Mouse (Mus musculus) hindbrain, embryonic 16.5 days (tissue): ENCODE results near the gene Azin2. TPM values are rescaled to one million over a fixed set of nuclear protein-coding genes. Genes with fewer than 3 reads are reported as not detected.
A peak's percentile ranks its signal among the peaks of the same experiment; 100 is the strongest.

Source experiments
- ATAC-seq: fragments of 200-750 bp; cut with Nextera tagmentation; 2 replicates; pipeline ENCODE4 v1.8.0; 2017; ENCODE audit warnings: moderate TSS enrichment, moderate library complexity
- H3K27ac ChIP-seq: fragments of 300-500 bp; sonication (generic); 2 replicates; pipeline ENCODE4 v1.5.1; 2014; ENCODE audit warnings: low read depth, mild to moderate bottlenecking, control low read depth, low read length, moderate library complexity
- H3K27me3 ChIP-seq: fragments of 300-500 bp; sonication (generic); replicated peaks from 2 replicates; pipeline ENCODE4 v1.6.1; 2014; ENCODE audit warnings: low read length; ENCODE audit not compliant: control insufficient read depth, insufficient read depth
- H3K36me3 ChIP-seq: fragments of 300-500 bp; sonication (generic); 2 replicates; pipeline ENCODE4 v1.6.1; 2014; ENCODE audit warnings: mild to moderate bottlenecking, low read length, moderate library complexity, mixed read lengths; ENCODE audit not compliant: control insufficient read depth, insufficient read depth
- H3K4me1 ChIP-seq: fragments of 300-500 bp; sonication (generic); 2 replicates; pipeline ENCODE4 v1.6.1; 2014; ENCODE audit warnings: low read depth, low read length; ENCODE audit not compliant: control insufficient read depth, insufficient read depth
- H3K4me2 ChIP-seq: fragments of 300-500 bp; sonication (generic); 2 replicates; pipeline ENCODE4 v1.6.1; 2014; ENCODE audit warnings: mild to moderate bottlenecking, low read length, control low read depth, moderate library complexity
- H3K4me3 ChIP-seq: fragments of 300-500 bp; sonication (generic); 2 replicates; pipeline ENCODE4 v1.5.1; 2014; ENCODE audit warnings: mild to moderate bottlenecking, low read length, control low read depth, moderate library complexity
- H3K9ac ChIP-seq: fragments of 300-500 bp; sonication (generic); 2 replicates; pipeline ENCODE4 v1.6.1; 2014; ENCODE audit warnings: low read depth, mild to moderate bottlenecking, control low read depth, low read length, moderate library complexity
- H3K9me3 ChIP-seq: fragments of 300-500 bp; sonication (generic); 2 replicates; pipeline ENCODE4 v1.6.1; 2014; ENCODE audit warnings: mild to moderate bottlenecking, low read length, moderate library complexity; ENCODE audit not compliant: control insufficient read depth
- WGBS: fragments of 180-500 bp; shearing (Covaris S2); extraction: QIAGEN DNeasy Blood & Tissue Kit; methylation state at CpG from one replicate; pipeline ENCODE4 v1.1.7; 2014; 5-methylcytosine and 5-hydroxymethylcytosine counted together
- polyA plus RNA-seq: library from polyadenylated mRNA; unstranded; fragments of >200 nt; fragmentation: Nextera tagmentation; extraction: Ambion mirVana; gene quantifications from 2 replicates; pipeline ENCODE4 v1.2.1, GENCODE M21; 2015

Azin2 gene
- polyA plus RNA-seq, 1 experiment from 2014 or later = 23.3 TPM

- no peaks in the 10 kb centered on the region for H3K9me3 ChIP-seq
- H3K9ac ChIP-seq = no peak overlapping the region
- H3K27ac ChIP-seq = no peak overlapping the region
- ATAC-seq = no peak
- 83% methylated on average over 2 of the region's 2 CpGs for WGBS
- no peak overlapping the region for H3K4me3 ChIP-seq
- H3K27me3 ChIP-seq = no peaks in the 10 kb centered on the region
- no peaks in the 10 kb centered on the region for H3K36me3 ChIP-seq
- no peak overlapping the region for H3K4me2 ChIP-seq
- no peaks in the 10 kb centered on the region for H3K4me1 ChIP-seq
These were observed 20.9 kb upstream of the Azin2 start for GRCm38 (mm10) chr4:128983151-128983550.

- no peak overlapping the region for H3K4me3 ChIP-seq
- H3K9ac ChIP-seq = no peak overlapping the region
- ATAC-seq = no peak
- no peaks in the 10 kb centered on the region for H3K4me1 ChIP-seq
- H3K4me2 ChIP-seq = no peak overlapping the region
- no peaks in the 10 kb centered on the region for H3K36me3 ChIP-seq
- H3K27me3 ChIP-seq = no peaks in the 10 kb centered on the region
- WGBS = 76% methylated on average over 11 of the region's 11 CpGs
- H3K27ac ChIP-seq = no peak overlapping the region
- H3K9me3 ChIP-seq = no peaks in the 10 kb centered on the region
These were observed 19.6 kb upstream of the Azin2 start for GRCm38 (mm10) chr4:128981833-128982180.

- no peaks in the 10 kb centered on the region for H3K27me3 ChIP-seq
- no peak overlapping the region for H3K4me2 ChIP-seq
- H3K4me1 ChIP-seq = no peaks in the 10 kb centered on the region
- no peaks in the 10 kb centered on the region for H3K36me3 ChIP-seq
- ATAC-seq = no peak
- H3K9me3 ChIP-seq = no peaks in the 10 kb centered on the region
- H3K27ac ChIP-seq = no peak overlapping the region
- WGBS = 84% methylated on average over 12 of the region's 12 CpGs
- H3K9ac ChIP-seq = no peak overlapping the region
- H3K4me3 ChIP-seq = no peak overlapping the region
These were observed 18.9 kb upstream of the Azin2 start for GRCm38 (mm10) chr4:128980890-128981832.

- no peak for ATAC-seq
- 42% methylated on average over 1 of the region's 1 CpGs for WGBS
- H3K4me3 ChIP-seq = no peak overlapping the region
- no peaks in the 10 kb centered on the region for H3K9me3 ChIP-seq
- H3K27me3 ChIP-seq = no peaks in the 10 kb centered on the region
- H3K9ac ChIP-seq = no peak overlapping the region
- no peak overlapping the region for H3K27ac ChIP-seq
- no peaks in the 10 kb centered on the region for H3K36me3 ChIP-seq
- H3K4me1 ChIP-seq = no peaks in the 10 kb centered on the region
- H3K4me2 ChIP-seq = no peak overlapping the region
These were observed 16.4 kb upstream of the Azin2 start for GRCm38 (mm10) chr4:128978634-128979033.

- 82% methylated on average over 3 of the region's 3 CpGs for WGBS
- Histone ChIP-seq H3K36me3 (no peaks in the 10 kb centered on the region), H3K9me3 (no peaks in the 10 kb centered on the region), H3K27ac (no peak overlapping the region), H3K27me3 (no peaks in the 10 kb centered on the region), H3K9ac (no peak overlapping the region), H3K4me2 (no peak overlapping the region), H3K4me3 (no peak overlapping the region), H3K4me1 (no peaks in the 10 kb centered on the region)
- no peak for ATAC-seq
These were observed 15.0 kb upstream of the Azin2 start for GRCm38 (mm10) chr4:128977217-128977616.

- 96% methylated on average over 4 of the region's 4 CpGs for WGBS
- Histone ChIP-seq H3K36me3 (no peaks in the 10 kb centered on the region), H3K27me3 (no peaks in the 10 kb centered on the region), H3K27ac (no peak overlapping the region), H3K4me1 (no peaks in the 10 kb centered on the region), H3K4me2 (no peak overlapping the region), H3K4me3 (no peak overlapping the region), H3K9ac (no peak overlapping the region), H3K9me3 (no peaks in the 10 kb centered on the region)
- ATAC-seq = no peak
These were observed 14.3 kb upstream of the Azin2 start for GRCm38 (mm10) chr4:128976577-128976976.

- Histone ChIP-seq H3K36me3 (no peaks in the 10 kb centered on the region), H3K4me1 (no peaks in the 10 kb centered on the region), H3K4me2 (no peak overlapping the region), H3K4me3 (no peak overlapping the region), H3K27me3 (no peaks in the 10 kb centered on the region), H3K9me3 (no peaks in the 10 kb centered on the region), H3K9ac (no peak overlapping the region), H3K27ac (no peak overlapping the region)
- WGBS = 84% methylated on average over 8 of the region's 8 CpGs
- no peak for ATAC-seq
These were observed 12.4 kb upstream of the Azin2 start for GRCm38 (mm10) chr4:128974677-128975076.

- 44% methylated on average over 14 of the region's 14 CpGs for WGBS
- peaks cover 4% of the 10 kb centered on the region for H3K4me1 ChIP-seq
- no peak overlapping the region for H3K9ac ChIP-seq
- no peak overlapping the region for H3K4me3 ChIP-seq
- H3K36me3 ChIP-seq = no peaks in the 10 kb centered on the region
- no peaks in the 10 kb centered on the region for H3K9me3 ChIP-seq
- ATAC-seq = peak; percentile 65
- H3K27ac ChIP-seq = no peak overlapping the region
- no peaks in the 10 kb centered on the region for H3K27me3 ChIP-seq
- H3K4me2 ChIP-seq = no peak overlapping the region
These were observed 8.9 kb upstream of the Azin2 start for GRCm38 (mm10) chr4:128971065-128971694.

- Histone ChIP-seq H3K9ac (no peak overlapping the region), H3K4me2 (no peak overlapping the region), H3K9me3 (no peaks in the 10 kb centered on the region), H3K36me3 (no peaks in the 10 kb centered on the region), H3K27ac (no peak overlapping the region), H3K4me3 (no peak overlapping the region), H3K27me3 (no peaks in the 10 kb centered on the region), H3K4me1 (peaks cover 4% of the 10 kb centered on the region)
- ATAC-seq = no peak
- WGBS = 86% methylated on average over 7 of the region's 8 CpGs
These were observed 8.2 kb upstream of the Azin2 start for GRCm38 (mm10) chr4:128970417-128970807.
